Mouse (Mus musculus) liver, embryonic 14.5 days (tissue): ENCODE measurements around the gene Exoc3l. TPM values are rescaled to one million over a fixed set of nuclear protein-coding genes. Genes with fewer than 3 reads are reported as not detected.

Source experiments
- ATAC-seq: fragments of 200-750 bp; cut with Nextera tagmentation; 2 replicates; pipeline ENCODE4 v1.8.0; 2017; ENCODE audit warnings: moderate number of reproducible peaks, mild to moderate bottlenecking, moderate library complexity; ENCODE audit not compliant: insufficient read depth
- DNase-seq, 3 experiments: peaks; one replicate each; pipeline ENCODE4 v3.0.0-alpha.2; 2012 to 2013; ENCODE audit warnings: low read depth in 3 of 3, low spot score in 3 of 3
- H3K27ac ChIP-seq: fragments of 300-500 bp; sonication (generic); 2 replicates; pipeline ENCODE4 v1.5.1; 2014; ENCODE audit warnings: moderate library complexity, mild to moderate bottlenecking, control low read depth, inconsistent platforms
- H3K27me3 ChIP-seq: fragments of 300-500 bp; sonication (generic); 2 replicates; pipeline ENCODE4 v1.6.1; 2014; ENCODE audit warnings: mild to moderate bottlenecking, low read length, moderate library complexity; ENCODE audit not compliant: control insufficient read depth, insufficient read depth
- H3K36me3 ChIP-seq: fragments of 300-500 bp; sonication (generic); replicated peaks from 2 replicates; pipeline ENCODE4 v1.6.1; 2014; ENCODE audit warnings: low read depth; ENCODE audit not compliant: control insufficient read depth, insufficient read depth
- H3K4me1 ChIP-seq, 2 experiments: fragments of 200-500 bp in 1 of 2; fragments of 300-500 bp in 1 of 2; sonication (generic) in 1 of 2; replicated peaks; 2 replicates each; pipeline ENCODE4 v1.6.1; 2012 to 2014; ENCODE audit warnings: antibody characterized with exemption in 1 of 2, inconsistent platforms in 1 of 2, low read length in 1 of 2; ENCODE audit not compliant: control insufficient read depth in 2 of 2, insufficient read depth in 2 of 2
- H3K4me2 ChIP-seq: fragments of 300-500 bp; sonication (generic); 2 replicates; pipeline ENCODE4 v1.6.1; 2014; ENCODE audit warnings: low read depth, mild to moderate bottlenecking, control low read depth, moderate library complexity
- H3K4me3 ChIP-seq, 2 experiments: fragments of 200-500 bp in 1 of 2; fragments of 300-500 bp in 1 of 2; sonication (generic) in 1 of 2; 2 replicates each; pipeline ENCODE4 v1.5.1; 2012 to 2014; ENCODE audit warnings: low read depth in 2 of 2, low read length in 2 of 2, mild to moderate bottlenecking in 2 of 2, control low read depth in 1 of 2, inconsistent platforms in 1 of 2, moderate library complexity in 1 of 2; ENCODE audit not compliant: insufficient read depth in 1 of 2
- H3K9ac ChIP-seq: fragments of 300-500 bp; sonication (generic); replicated peaks from 2 replicates; pipeline ENCODE4 v1.6.1; 2014; ENCODE audit warnings: mild to moderate bottlenecking, control low read depth, moderate library complexity
- H3K9me3 ChIP-seq: fragments of 300-500 bp; sonication (generic); 2 replicates; pipeline ENCODE4 v1.6.1; 2016; ENCODE audit warnings: low read length, mixed read lengths; ENCODE audit not compliant: control insufficient read depth
- CTCF ChIP-seq: IDR thresholded peaks from 2 replicates; pipeline ENCODE4 v1.5.1; 2016; ENCODE audit warnings: antibody characterized with exemption, low read depth, control low read depth
- EP300 ChIP-seq: IDR thresholded peaks from 2 replicates; pipeline ENCODE4 v1.6.1; 2016; ENCODE audit warnings: antibody characterized with exemption, low read depth
- WGBS: fragments of 180-500 bp; shearing (Covaris S2); extraction: QIAGEN DNeasy Blood & Tissue Kit; methylation state at CpG from one replicate; pipeline ENCODE4 v1.1.7; 2014; ENCODE audit not compliant: insufficient replicate concordance; 5-methylcytosine and 5-hydroxymethylcytosine counted together
- polyA plus RNA-seq, 2 experiments: library from polyadenylated mRNA; depleted of rRNA in 1 of 2; stranded (reverse) in 1 of 2; unstranded in 1 of 2; fragments of >200 nt; fragmentation: Nextera tagmentation in 1 of 2; extraction: Ambion mirVana in 1 of 2; gene quantifications; 2 replicates each; pipeline versions ENCODE4 v1.2.1 to v1.2.3; 2012 to 2014

Gene Exoc3l
- polyA plus RNA-seq, 2 experiments = 4.5 to 6.5 TPM

- Histone ChIP-seq H3K36me3 (peaks cover 71% of the 10 kb centered on the region), H3K9ac (no peak overlapping the region)
- TF ChIP-seq EP300 (no peak), CTCF (no peak)
Measured at GRCm38 (mm10) chr8:105308428-105308827, 12.5 kb upstream of the Exoc3l start.

GRCm38 (mm10) chr8:105307670-105308069 lies 11.8 kb upstream of the Exoc3l start:
- DNase-seq (no peak), ATAC-seq (no peak)
- Histone ChIP-seq H3K4me2 (no peak overlapping the region), H3K4me1 (peaks cover 20 to 40% of the 10 kb centered on the region in 2 experiments), H3K4me3 (no peak overlapping the region), H3K27ac (no peak overlapping the region), H3K9ac (no peak overlapping the region), H3K27me3 (no peaks in the 10 kb centered on the region), H3K9me3 (no peaks in the 10 kb centered on the region), H3K36me3 (peaks cover 71% of the 10 kb centered on the region)
- 91% methylated on average over 13 of the region's 13 CpGs for WGBS
- TF ChIP-seq EP300 (no peak), CTCF (no peak)

More at GRCm38 (mm10) chr8:105308428-105308827, 12.5 kb upstream of the Exoc3l start:
- no peak overlapping the region for H3K27ac ChIP-seq
- ATAC-seq = no peak
- no peaks in the 10 kb centered on the region for H3K9me3 ChIP-seq
- WGBS = 88% methylated on average over 10 of the region's 10 CpGs
- H3K4me2 ChIP-seq = no peak overlapping the region
- no peaks in the 10 kb centered on the region for H3K27me3 ChIP-seq
- no peak for DNase-seq
- no peak overlapping the region for H3K4me3 ChIP-seq
- peaks cover 21 to 40% of the 10 kb centered on the region in 2 experiments for H3K4me1 ChIP-seq

GRCm38 (mm10) chr8:105306146-105306691 lies 10.3 kb upstream of the Exoc3l start:
- Histone ChIP-seq H3K9me3 (no peaks in the 10 kb centered on the region), H3K9ac (no peak overlapping the region), H3K4me3 (peak overlapping the region in 1 of 2 experiments; percentile 39; a peak in 1 of 4 replicates), H3K27ac (peak overlapping the region; percentile 35), H3K4me1 (peaks cover 20 to 41% of the 10 kb centered on the region in 2 experiments), H3K36me3 (peaks cover 75% of the 10 kb centered on the region), H3K4me2 (peak overlapping the region; percentile 52), H3K27me3 (no peaks in the 10 kb centered on the region)
- ATAC-seq = no peak
- DNase-seq = no peak
- TF ChIP-seq CTCF = peak; percentile 13; the same call in 1 of the 2 replicates
- no peak for TF ChIP-seq EP300
- 67% methylated on average over 5 of the region's 5 CpGs for WGBS

GRCm38 (mm10) chr8:105305211-105306145 lies 9.6 kb upstream of the Exoc3l start, which contains the start of gene Elmo3:
Gene Elmo3, plus strand, starts transcription at chr8:105305601.
- Histone ChIP-seq H3K27ac (peak within 1 kb of the TSS; percentile 42), H3K9me3 (no peaks in the 10 kb centered on the region), H3K4me2 (peak within 1 kb of the TSS; percentile 52), H3K9ac (0 out of 2 replicates have a peak within 1 kb of the TSS, but pooled peaks have one; percentile 13), H3K36me3 (peaks cover 80% of the 10 kb centered on the region), H3K4me1 (peaks cover 27 to 48% of the 10 kb centered on the region in 2 experiments), H3K4me3 (peak within 1 kb of the TSS; percentile 39 to 41), H3K27me3 (no peaks in the 10 kb centered on the region)
- 12% methylated on average over 28 of the region's 30 CpGs for WGBS
- ATAC-seq (peak; percentile 70), DNase-seq (no peak)
- TF ChIP-seq EP300 = no peak; the same call in 1 of the 2 replicates
- TF ChIP-seq CTCF = peak; percentile 37; the same call in 1 of the 2 replicates
